Mouse (Mus musculus) kidney, embryonic 15.5 days (tissue): ENCODE results near the gene Gm10964. TPM values are rescaled to one million over a fixed set of nuclear protein-coding genes. Genes with fewer than 3 reads are reported as not detected.

Source experiments
- ATAC-seq: fragments of 200-750 bp; cut with Nextera tagmentation; replicated peaks from 2 replicates; pipeline ENCODE4 v1.8.0; 2017; ENCODE audit warnings: moderate TSS enrichment; ENCODE audit not compliant: low FRiP score
- H3K27ac ChIP-seq: fragments of 300-500 bp; sonication (generic); 2 replicates; pipeline ENCODE4 v1.5.1; 2015; ENCODE audit warnings: mild to moderate bottlenecking, inconsistent platforms
- H3K27me3 ChIP-seq: fragments of 300-500 bp; sonication (generic); 2 replicates; pipeline ENCODE4 v1.6.1; 2015; ENCODE audit warnings: inconsistent platforms
- H3K36me3 ChIP-seq: fragments of 300-500 bp; sonication (generic); 2 replicates; pipeline ENCODE4 v1.6.1; 2015; ENCODE audit warnings: inconsistent platforms
- H3K4me1 ChIP-seq: fragments of 300-500 bp; sonication (generic); 2 replicates; pipeline ENCODE4 v1.6.1; 2015; ENCODE audit warnings: inconsistent platforms
- H3K4me2 ChIP-seq: fragments of 300-500 bp; sonication (generic); 2 replicates; pipeline ENCODE4 v1.6.1; 2015; ENCODE audit warnings: moderate library complexity, mild to moderate bottlenecking, inconsistent platforms
- H3K4me3 ChIP-seq: fragments of 300-500 bp; sonication (generic); replicated peaks from 2 replicates; pipeline ENCODE4 v1.5.1; 2015; ENCODE audit warnings: mild to moderate bottlenecking, inconsistent platforms
- H3K9ac ChIP-seq: fragments of 300-500 bp; sonication (generic); 2 replicates; pipeline ENCODE4 v1.6.1; 2015; ENCODE audit warnings: mild to moderate bottlenecking, inconsistent platforms
- H3K9me3 ChIP-seq: fragments of 300-500 bp; sonication (generic); replicated peaks from 2 replicates; pipeline ENCODE4 v1.6.1; 2016; ENCODE audit warnings: inconsistent platforms
- WGBS: fragments of 180-500 bp; shearing (Covaris S2); methylation state at CpG from one replicate; pipeline ENCODE4 v1.1.7; 2015; ENCODE audit warnings: mixed read lengths; 5-methylcytosine and 5-hydroxymethylcytosine counted together
- polyA plus RNA-seq: library from polyadenylated mRNA; unstranded; fragments of >200 nt; fragmentation: Nextera tagmentation; extraction: Ambion mirVana; gene quantifications from 2 replicates; pipeline ENCODE4 v1.2.1, GENCODE M21; 2015

Gene Gm10964
- not detected in 2 replicates for polyA plus RNA-seq

- no peaks in the 10 kb centered on the region for H3K27me3 ChIP-seq
- H3K4me3 ChIP-seq = peak within 1 kb of the TSS; percentile 42
- H3K27ac ChIP-seq = peak within 1 kb of the TSS; percentile 93
- ATAC-seq = no peak
- H3K36me3 ChIP-seq = peaks cover 25% of the 10 kb centered on the region
- H3K9ac ChIP-seq = 0 out of 2 replicates have a peak within 1 kb of the TSS, but pooled peaks have one; percentile 40
- H3K9me3 ChIP-seq = no peaks in the 10 kb centered on the region
- 93% methylated on average over 1 of the region's 1 CpGs for WGBS
- H3K4me1 ChIP-seq = peaks cover 42% of the 10 kb centered on the region
- peak within 1 kb of the TSS; percentile 59 for H3K4me2 ChIP-seq
Observed at GRCm38 (mm10) chr3:103739329-103739728, at the start of gene Gm10964. Gene Gm10964 (plus strand): TSS chr3:103739366.

DNA sequence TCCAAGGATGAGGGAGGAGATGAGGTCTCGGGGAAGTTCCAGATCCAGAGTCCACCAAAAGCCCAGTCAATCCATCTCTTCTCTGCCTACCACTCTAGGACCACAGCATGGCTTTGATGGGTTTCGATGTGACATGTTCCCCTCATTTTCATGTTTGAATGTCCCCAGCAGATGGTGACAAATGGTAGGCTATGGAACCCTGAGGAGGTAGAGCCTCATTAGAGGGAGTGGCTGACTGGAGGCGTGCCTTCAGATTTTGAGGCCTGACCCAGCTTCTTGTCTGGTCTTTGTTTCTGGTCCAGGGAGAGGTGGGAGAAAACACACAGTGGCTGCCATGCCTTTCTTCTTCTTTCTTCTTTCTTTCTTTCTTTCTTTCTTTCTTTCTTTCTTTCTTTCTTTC lies 48.7 kb upstream of the Gm10964 start:
- Histone ChIP-seq H3K4me3 (no peak overlapping the region), H3K27me3 (no peaks in the 10 kb centered on the region), H3K27ac (no peak overlapping the region), H3K9ac (no peak overlapping the region), H3K4me2 (no peak overlapping the region), H3K9me3 (no peaks in the 10 kb centered on the region), H3K4me1 (no peaks in the 10 kb centered on the region), H3K36me3 (no peaks in the 10 kb centered on the region)
- ATAC-seq = no peak
- 79% methylated on average over 3 of the region's 3 CpGs for whole genome bisulfite sequencing

GRCm38 (mm10) chr3:103695556-103695955 lies 43.6 kb upstream of the Gm10964 start:
- Histone ChIP-seq H3K4me2 (no peak overlapping the region), H3K27ac (no peak overlapping the region), H3K9ac (no peak overlapping the region), H3K27me3 (no peaks in the 10 kb centered on the region), H3K4me1 (no peaks in the 10 kb centered on the region), H3K36me3 (no peaks in the 10 kb centered on the region), H3K4me3 (no peak overlapping the region), H3K9me3 (no peaks in the 10 kb centered on the region)
- 63% methylated on average over 3 of the region's 3 CpGs for WGBS
- no peak for ATAC-seq

- Histone ChIP-seq H3K36me3 (no peaks in the 10 kb centered on the region), H3K4me2 (no peak overlapping the region), H3K4me3 (no peak overlapping the region), H3K27me3 (no peaks in the 10 kb centered on the region), H3K27ac (no peak overlapping the region), H3K9me3 (no peaks in the 10 kb centered on the region), H3K9ac (no peak overlapping the region), H3K4me1 (no peaks in the 10 kb centered on the region)
- 76% methylated on average over 1 of the region's 1 CpGs for WGBS
- no peak for ATAC-seq
Observed at GRCm38 (mm10) chr3:103696388-103696925, 42.7 kb upstream of the Gm10964 start.

DNA sequence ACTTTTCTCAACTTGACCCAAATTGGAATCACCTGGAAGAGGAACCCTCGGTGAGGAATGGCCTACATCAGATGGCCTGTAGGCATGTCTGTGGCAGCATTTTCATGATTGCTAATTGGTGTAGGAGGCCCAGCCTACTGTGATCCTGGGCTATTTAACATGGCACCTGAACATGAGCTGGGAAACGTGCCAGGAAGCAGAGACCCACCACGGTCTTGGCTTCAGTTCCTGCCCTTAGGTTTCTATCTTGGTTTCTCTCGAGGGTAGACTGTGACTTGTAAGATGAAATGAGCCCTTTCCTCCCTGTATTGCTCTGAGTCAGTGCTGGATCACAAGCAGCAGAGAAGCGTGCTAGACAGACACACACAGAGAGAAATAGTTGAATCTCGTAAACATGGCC lies 34.5 kb upstream of the Gm10964 start:
- H3K9me3 ChIP-seq = no peaks in the 10 kb centered on the region
- H3K27me3 ChIP-seq = no peaks in the 10 kb centered on the region
- no peak overlapping the region for H3K4me3 ChIP-seq
- H3K36me3 ChIP-seq = no peaks in the 10 kb centered on the region
- no peak for ATAC-seq
- H3K27ac ChIP-seq = no peak overlapping the region
- H3K4me2 ChIP-seq = no peak overlapping the region
- H3K4me1 ChIP-seq = no peaks in the 10 kb centered on the region
- WGBS = 83% methylated on average over 6 of the region's 6 CpGs
- H3K9ac ChIP-seq = no peak overlapping the region

- 86% methylated on average over 12 of the region's 12 CpGs for WGBS
- no peaks in the 10 kb centered on the region for H3K4me1 ChIP-seq
- H3K4me2 ChIP-seq = no peak overlapping the region
- H3K27ac ChIP-seq = no peak overlapping the region
- H3K36me3 ChIP-seq = no peaks in the 10 kb centered on the region
- no peak for ATAC-seq
- H3K4me3 ChIP-seq = no peak overlapping the region
- H3K9me3 ChIP-seq = no peaks in the 10 kb centered on the region
- H3K27me3 ChIP-seq = no peaks in the 10 kb centered on the region
- no peak overlapping the region for H3K9ac ChIP-seq
Observed at GRCm38 (mm10) chr3:103705426-103705825, 33.7 kb upstream of the Gm10964 start.

GRCm38 (mm10) chr3:103709470-103710040 lies 29.6 kb upstream of the Gm10964 start:
- Histone ChIP-seq H3K4me2 (no peak overlapping the region), H3K9me3 (no peaks in the 10 kb centered on the region), H3K27me3 (no peaks in the 10 kb centered on the region), H3K27ac (no peak overlapping the region), H3K4me3 (no peak overlapping the region), H3K9ac (no peak overlapping the region), H3K4me1 (no peaks in the 10 kb centered on the region), H3K36me3 (no peaks in the 10 kb centered on the region)
- ATAC-seq = no peak
- 86% methylated on average over 5 of the region's 5 CpGs for WGBS

DNA sequence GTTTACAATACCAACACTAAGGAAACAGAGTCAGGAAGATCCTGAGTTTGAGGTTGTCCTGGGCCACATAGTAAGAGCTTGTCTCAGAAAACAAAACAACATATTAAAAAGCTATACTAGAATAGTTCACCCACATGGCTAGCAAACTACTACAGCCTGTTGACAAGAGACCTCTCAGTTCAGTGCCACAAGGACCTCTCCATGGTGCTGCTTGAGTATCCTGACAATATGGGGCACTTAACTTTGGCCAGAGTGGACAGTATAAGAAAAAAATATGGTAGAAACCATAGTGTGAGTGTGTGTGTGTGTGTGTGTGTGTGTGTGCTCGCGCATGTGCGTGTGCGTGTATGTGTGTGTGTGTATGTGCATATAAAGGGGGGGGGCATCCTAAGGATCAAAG lies 27.0 kb upstream of the Gm10964 start:
- H3K27me3 ChIP-seq = no peaks in the 10 kb centered on the region
- no peaks in the 10 kb centered on the region for H3K36me3 ChIP-seq
- peaks cover 9% of the 10 kb centered on the region for H3K4me1 ChIP-seq
- H3K27ac ChIP-seq = no peak overlapping the region
- 95% methylated on average over 4 of the region's 4 CpGs for WGBS
- no peak for ATAC-seq
- H3K4me3 ChIP-seq = no peak overlapping the region
- H3K4me2 ChIP-seq = no peak overlapping the region
- H3K9me3 ChIP-seq = no peaks in the 10 kb centered on the region
- no peak overlapping the region for H3K9ac ChIP-seq

DNA sequence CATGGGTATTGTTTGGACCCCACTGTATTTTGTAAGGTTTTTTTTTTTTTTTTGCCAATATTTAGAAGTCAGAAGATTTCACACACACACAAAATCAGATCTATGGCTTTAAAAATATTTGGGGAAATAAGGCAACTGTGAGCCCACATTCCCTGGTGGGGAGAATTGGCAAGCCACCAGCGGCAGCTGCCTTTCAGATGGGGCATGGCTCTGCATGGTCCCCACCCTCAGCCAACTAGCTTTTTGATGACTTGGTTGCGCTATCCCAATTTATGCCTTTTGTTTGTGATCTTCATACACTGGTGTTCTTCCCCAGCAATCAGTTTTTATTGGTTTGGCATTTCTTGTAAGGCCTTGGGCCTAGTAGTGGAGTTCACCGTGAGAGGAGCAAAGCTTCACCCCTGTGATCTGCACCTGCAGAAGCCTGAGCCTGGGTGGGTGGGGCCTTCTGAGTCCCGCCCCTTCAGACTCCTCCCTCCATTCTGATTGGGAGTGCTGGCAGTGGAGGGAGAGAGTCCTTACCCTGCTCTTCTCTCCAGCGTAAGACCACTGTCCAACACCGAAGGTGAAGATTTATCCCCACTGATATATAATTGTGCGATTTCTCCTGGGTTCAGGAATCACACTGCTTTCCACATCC lies 24.8 kb upstream of the Gm10964 start:
- H3K36me3 ChIP-seq = no peaks in the 10 kb centered on the region
- H3K4me3 ChIP-seq = no peak overlapping the region
- no peak overlapping the region for H3K9ac ChIP-seq
- no peak for ATAC-seq
- H3K27ac ChIP-seq = no peak overlapping the region
- no peaks in the 10 kb centered on the region for H3K27me3 ChIP-seq
- 72% methylated on average over 7 of the region's 7 CpGs for WGBS
- H3K4me2 ChIP-seq = no peak overlapping the region
- H3K9me3 ChIP-seq = no peaks in the 10 kb centered on the region
- H3K4me1 ChIP-seq = peaks cover 24% of the 10 kb centered on the region

DNA sequence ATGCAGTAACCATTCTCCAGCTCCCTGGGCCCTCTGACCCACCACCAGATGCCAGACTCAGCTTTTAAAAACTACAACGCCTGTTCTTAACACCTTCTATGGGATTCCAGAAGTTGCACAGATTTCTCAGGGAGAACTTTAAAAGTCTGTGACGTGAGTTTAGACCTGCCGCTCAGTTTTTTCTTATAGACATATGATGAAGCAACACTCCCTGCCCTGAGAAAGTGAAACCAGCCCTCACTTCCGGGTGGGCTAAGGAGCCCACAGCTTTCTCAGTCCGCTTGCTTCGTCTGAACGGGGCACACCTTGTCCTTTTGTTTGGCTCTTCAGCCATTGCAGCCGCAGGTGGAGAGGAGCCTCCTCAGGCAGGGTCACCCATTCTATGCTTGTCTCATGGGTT lies 24.2 kb upstream of the Gm10964 start:
- 85% methylated on average over 8 of the region's 8 CpGs for WGBS
- H3K9me3 ChIP-seq = no peaks in the 10 kb centered on the region
- ATAC-seq = no peak
- H3K9ac ChIP-seq = no peak overlapping the region
- H3K36me3 ChIP-seq = no peaks in the 10 kb centered on the region
- no peak overlapping the region for H3K4me2 ChIP-seq
- no peak overlapping the region for H3K27ac ChIP-seq
- peaks cover 27% of the 10 kb centered on the region for H3K4me1 ChIP-seq
- H3K27me3 ChIP-seq = no peaks in the 10 kb centered on the region
- H3K4me3 ChIP-seq = no peak overlapping the region

GRCm38 (mm10) chr3:103715762-103716693 lies 23.1 kb upstream of the Gm10964 start:
- H3K27ac ChIP-seq = peak overlapping the region; percentile 76
- no peaks in the 10 kb centered on the region for H3K27me3 ChIP-seq
- H3K36me3 ChIP-seq = no peaks in the 10 kb centered on the region
- H3K4me1 ChIP-seq = peaks cover 27% of the 10 kb centered on the region
- H3K9ac ChIP-seq = no peak overlapping the region
- no peaks in the 10 kb centered on the region for H3K9me3 ChIP-seq
- peak; percentile 81 for ATAC-seq
- WGBS = 36% methylated on average over 11 of the region's 11 CpGs
- no peak overlapping the region for H3K4me2 ChIP-seq
- no peak overlapping the region for H3K4me3 ChIP-seq
